Mouse (Mus musculus) thymus, adult 2 months (tissue): ENCODE measurements at regions not wholly inside any gene's neighbourhood (a gene's known extent, or its start where the extent isn't known, plus 50 kb on each side); places are given as distances from the start of the nearest gene placed in this dataset.

Source experiments
- DNase-seq: peaks from one replicate; pipeline ENCODE4 v3.0.0; 2021
- H3K27ac ChIP-seq: fragments of 200-500 bp; 2 replicates; pipeline ENCODE4 v1.5.1; 2012; ENCODE audit warnings: low read length, control low read depth; ENCODE audit not compliant: control insufficient read depth, insufficient read depth
- H3K27me3 ChIP-seq: fragments of 200-500 bp; 2 replicates; pipeline ENCODE4 v1.6.1; 2012; ENCODE audit warnings: mild to moderate bottlenecking, low read length, moderate library complexity, mixed read lengths; ENCODE audit not compliant: control insufficient read depth, insufficient read depth
- H3K36me3 ChIP-seq: fragments of 200-500 bp; 2 replicates; pipeline ENCODE4 v1.6.1; 2012; ENCODE audit warnings: mild to moderate bottlenecking, low read length, moderate library complexity; ENCODE audit not compliant: control insufficient read depth, insufficient read depth
- H3K4me1 ChIP-seq: fragments of 200-500 bp; replicated peaks from 2 replicates; pipeline ENCODE4 v1.6.1; 2012; ENCODE audit warnings: low read length; ENCODE audit not compliant: control insufficient read depth, insufficient read depth
- H3K4me3 ChIP-seq: fragments of 200-500 bp; 2 replicates; pipeline ENCODE4 v1.5.1; 2012; ENCODE audit warnings: mild to moderate bottlenecking, low read length, control low read depth, moderate library complexity; ENCODE audit not compliant: control insufficient read depth, insufficient read depth
- CTCF ChIP-seq: fragments of 200-500 bp; IDR thresholded peaks from 2 replicates; pipeline ENCODE4 v1.5.1; 2012; ENCODE audit warnings: mild to moderate bottlenecking, control low read depth, low read length, moderate library complexity, borderline replicate concordance; ENCODE audit not compliant: control insufficient read depth, poor library complexity, insufficient read depth; ENCODE audit errors: extremely low read depth
- POLR2A ChIP-seq: fragments of 200-500 bp; IDR thresholded peaks from 2 replicates; pipeline ENCODE4 v1.6.1; 2012; ENCODE audit warnings: mild to moderate bottlenecking, low read length, control low read depth, moderate library complexity; ENCODE audit not compliant: control insufficient read depth, poor library complexity, insufficient read depth; ENCODE audit errors: extremely low read depth
- WGBS: fragments of 180-500 bp; shearing (Covaris S2); methylation state at CpG from one replicate; pipeline ENCODE4 v1.1.7; 2018; 5-methylcytosine and 5-hydroxymethylcytosine counted together

- no peaks in the 10 kb centered on the region for H3K27me3 ChIP-seq
- no peak for DNase-seq
- 78% methylated on average over 7 of the region's 7 CpGs for WGBS
- H3K27ac ChIP-seq: no peak overlapping the region
- TF ChIP-seq CTCF: no peak
- TF ChIP-seq POLR2A: no peak
- H3K36me3 ChIP-seq: no peaks in the 10 kb centered on the region
- H3K4me1 ChIP-seq: no peaks in the 10 kb centered on the region
- H3K4me3 ChIP-seq: no peak overlapping the region
Measured at GRCm38 (mm10) chr1:34740891-34741290, 102.0 kb downstream of the Fam168b start.

GRCm38 (mm10) chr1:34742234-34742633 is 100.6 kb downstream of the Fam168b start:
- no peak for DNase-seq
- 73% methylated on average over 2 of the region's 2 CpGs for WGBS
- no peak overlapping the region for H3K27ac ChIP-seq
- H3K4me1 ChIP-seq: no peaks in the 10 kb centered on the region
- no peak overlapping the region for H3K4me3 ChIP-seq
- H3K27me3 ChIP-seq: no peaks in the 10 kb centered on the region
- H3K36me3 ChIP-seq: no peaks in the 10 kb centered on the region
- TF ChIP-seq POLR2A (no peak), CTCF (no peak)

DNA sequence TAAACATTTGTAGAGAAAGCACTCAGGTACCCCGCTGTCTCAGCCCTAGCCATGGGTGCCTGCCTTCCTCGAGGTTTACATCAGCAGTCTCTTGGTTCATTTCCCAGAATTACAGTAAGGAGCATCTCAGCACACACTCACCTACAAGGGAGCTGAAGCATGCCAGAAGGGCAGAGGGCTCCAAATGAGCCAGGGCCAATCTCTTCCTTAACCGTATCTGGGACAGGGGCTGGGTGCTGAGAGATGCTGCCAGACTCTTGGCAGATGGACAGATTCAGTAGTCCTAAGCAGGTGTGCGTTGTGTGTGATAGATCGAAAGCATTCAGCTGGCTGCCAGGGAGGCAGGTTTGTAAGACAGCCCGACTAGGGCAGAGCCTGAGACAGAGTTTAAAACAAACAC is 97.0 kb downstream of the Fam168b start:
- no peaks in the 10 kb centered on the region for H3K36me3 ChIP-seq
- H3K4me1 ChIP-seq: no peaks in the 10 kb centered on the region
- TF ChIP-seq POLR2A (no peak), CTCF (no peak)
- no peak for DNase-seq
- no peak overlapping the region for H3K27ac ChIP-seq
- peaks cover 4% of the 10 kb centered on the region; the same call in 1 of the 2 replicates for H3K27me3 ChIP-seq
- H3K4me3 ChIP-seq: no peak overlapping the region
- WGBS: 75% methylated on average over 6 of the region's 6 CpGs

- no peak for TF ChIP-seq POLR2A
- no peak for TF ChIP-seq CTCF
- Histone ChIP-seq H3K27ac (no peak overlapping the region), H3K27me3 (peaks cover 13% of the 10 kb centered on the region), H3K4me3 (no peak overlapping the region), H3K4me1 (no peaks in the 10 kb centered on the region), H3K36me3 (no peaks in the 10 kb centered on the region)
- WGBS: 14% methylated on average over 14 of the region's 14 CpGs
- no peak for DNase-seq
Measured at GRCm38 (mm10) chr1:34749161-34750040, 93.5 kb downstream of the Fam168b start.

DNA sequence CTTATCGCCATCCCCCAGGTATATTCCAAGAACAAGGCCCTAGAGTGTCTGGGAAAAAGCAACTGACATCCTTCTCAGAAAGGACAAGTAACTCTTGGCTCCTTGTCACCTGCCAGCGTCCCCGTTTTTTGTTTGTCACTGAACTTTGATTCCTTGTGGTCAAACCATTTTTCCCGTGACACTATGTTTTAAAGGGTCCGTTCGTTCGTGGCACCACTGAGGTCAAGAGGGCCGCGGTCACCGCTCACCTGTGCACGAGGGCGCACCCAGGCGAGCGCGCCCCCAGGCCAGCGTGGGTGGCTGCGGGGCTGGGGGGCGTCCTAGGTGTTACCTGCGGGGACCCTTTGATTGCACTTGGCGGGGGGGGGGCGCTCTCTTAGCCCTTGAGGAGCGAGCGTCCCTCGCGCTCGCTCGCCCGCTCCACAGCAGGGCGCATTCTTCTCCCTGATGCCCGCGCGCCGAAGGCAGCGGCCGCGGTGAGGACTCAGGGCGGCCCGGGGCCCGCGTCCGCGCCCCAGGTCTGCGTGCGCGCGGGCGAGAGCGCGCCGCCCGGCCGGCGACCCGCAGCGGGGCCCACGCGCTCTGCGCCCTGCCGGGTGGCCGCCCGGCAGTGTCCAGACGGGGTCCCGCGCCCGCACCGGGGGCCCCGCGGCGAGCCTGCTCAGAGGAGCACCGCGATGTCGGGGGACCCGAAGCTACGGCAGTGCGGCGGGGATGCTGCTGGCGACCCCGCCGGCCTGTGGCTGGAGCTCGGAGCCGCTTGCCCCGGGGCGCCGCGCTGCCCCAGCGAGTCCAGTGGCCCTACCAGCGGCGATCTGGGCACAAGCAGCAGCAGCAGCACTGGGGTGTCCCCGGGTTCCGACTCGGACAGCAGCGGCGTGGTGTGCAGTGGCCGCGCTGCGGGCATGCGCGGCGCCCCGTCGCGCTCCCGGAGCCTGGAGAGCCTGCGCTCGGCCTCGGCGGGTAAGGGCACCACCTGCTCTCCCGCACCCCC is 92.5 kb downstream of the Fam168b start:
- TF ChIP-seq CTCF (no peak), POLR2A (no peak)
- WGBS: 3% methylated on average over 100 of the region's 108 CpGs
- H3K27ac ChIP-seq: no peak overlapping the region
- no peak overlapping the region for H3K4me3 ChIP-seq
- H3K27me3 ChIP-seq: peaks cover 13% of the 10 kb centered on the region
- no peak for DNase-seq
- no peaks in the 10 kb centered on the region for H3K4me1 ChIP-seq
- H3K36me3 ChIP-seq: no peaks in the 10 kb centered on the region

GRCm38 (mm10) chr1:34751128-34751527 is 91.7 kb downstream of the Fam168b start:
- Histone ChIP-seq H3K36me3 (no peaks in the 10 kb centered on the region), H3K4me3 (no peak overlapping the region)

More at GRCm38 (mm10) chr1:34751128-34751527, 91.7 kb downstream of the Fam168b start:
- H3K27me3 ChIP-seq: peaks cover 13% of the 10 kb centered on the region
- no peak for DNase-seq
- H3K4me1 ChIP-seq: no peaks in the 10 kb centered on the region
- TF ChIP-seq POLR2A: no peak
- no peak for TF ChIP-seq CTCF
- 10% methylated on average over 6 of the region's 6 CpGs for WGBS
- no peak overlapping the region for H3K27ac ChIP-seq
